Mouse (Mus musculus): ENCODE results near the gene Ubxn4. TPM values are rescaled to one million over a fixed set of nuclear protein-coding genes. Genes with fewer than 3 reads are reported as not detected.

Gene Ubxn4
- polyA plus RNA-seq, 1 experiment from 2014 or later = 69.1 TPM

GRCm38 (mm10) chr1:128275908-128276307 is 32.1 kb downstream of the Ubxn4 start:
- 79% methylated on average over 1 of the region's 1 CpGs for WGBS
- Histone ChIP-seq H3K4me3 (replicated peaks) (no peak overlapping the region), H3K9ac (no peak overlapping the region)

DNA sequence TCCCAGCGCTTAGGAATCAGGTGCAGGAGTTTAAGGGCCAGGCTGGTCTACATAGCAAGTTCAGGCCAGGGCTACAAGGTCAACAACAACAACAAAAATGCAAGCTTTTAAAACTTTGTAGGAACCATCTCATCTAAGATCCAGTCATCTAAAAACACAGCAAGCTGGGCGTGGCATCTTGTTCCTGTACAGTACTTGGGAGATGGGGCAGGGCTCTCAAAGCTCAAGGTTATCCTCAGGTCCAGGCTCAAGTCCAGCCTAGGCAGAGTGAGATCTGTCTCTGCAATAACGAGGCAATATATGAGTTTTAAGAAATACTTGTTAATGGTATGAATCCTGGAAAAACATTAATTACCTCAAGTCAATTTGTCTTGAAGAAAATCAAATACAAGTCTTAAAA is 34.8 kb downstream of the Ubxn4 start:
- ATAC-seq (ENCODE audit: insufficient number of reproducible peaks, low FRiP score, low TSS enrichment, low read depth) = no peak
- H3K4me3 ChIP-seq (replicated peaks) = no peak overlapping the region
- no peak overlapping the region for H3K9ac ChIP-seq
- H3K9me3 ChIP-seq (replicated peaks) = no peaks in the 10 kb centered on the region
- H3K27me3 ChIP-seq = no peaks in the 10 kb centered on the region
- 92% methylated on average over 3 of the region's 3 CpGs for WGBS
- no peak overlapping the region for H3K27ac ChIP-seq (replicated peaks)
- peaks cover 82% of the 10 kb centered on the region for H3K36me3 ChIP-seq
- no peaks in the 10 kb centered on the region for H3K4me1 ChIP-seq
- no peak overlapping the region for H3K4me2 ChIP-seq (replicated peaks)

More at GRCm38 (mm10) chr1:128275908-128276307, 32.1 kb downstream of the Ubxn4 start:
- Histone ChIP-seq H3K9me3 (replicated peaks) (no peaks in the 10 kb centered on the region), H3K27me3 (no peaks in the 10 kb centered on the region), H3K36me3 (peaks cover 87% of the 10 kb centered on the region), H3K4me1 (no peaks in the 10 kb centered on the region), H3K27ac (replicated peaks) (no peak overlapping the region), H3K4me2 (replicated peaks) (no peak overlapping the region)
- no peak for ATAC-seq (ENCODE audit: insufficient number of reproducible peaks, low FRiP score, low TSS enrichment, low read depth)

- Histone ChIP-seq H3K4me3 (replicated peaks) (no peak overlapping the region), H3K27me3 (no peaks in the 10 kb centered on the region), H3K4me2 (replicated peaks) (no peak overlapping the region), H3K27ac (replicated peaks) (no peak overlapping the region), H3K9ac (no peak overlapping the region), H3K4me1 (no peaks in the 10 kb centered on the region), H3K36me3 (peaks cover 52% of the 10 kb centered on the region), H3K9me3 (replicated peaks) (no peaks in the 10 kb centered on the region)
- no peak for ATAC-seq (ENCODE audit: insufficient number of reproducible peaks, low FRiP score, low TSS enrichment, low read depth)
- whole genome bisulfite sequencing = 95% methylated on average over 3 of the region's 3 CpGs
Measured at GRCm38 (mm10) chr1:128281753-128282152, 38.0 kb downstream of the Ubxn4 start.

DNA sequence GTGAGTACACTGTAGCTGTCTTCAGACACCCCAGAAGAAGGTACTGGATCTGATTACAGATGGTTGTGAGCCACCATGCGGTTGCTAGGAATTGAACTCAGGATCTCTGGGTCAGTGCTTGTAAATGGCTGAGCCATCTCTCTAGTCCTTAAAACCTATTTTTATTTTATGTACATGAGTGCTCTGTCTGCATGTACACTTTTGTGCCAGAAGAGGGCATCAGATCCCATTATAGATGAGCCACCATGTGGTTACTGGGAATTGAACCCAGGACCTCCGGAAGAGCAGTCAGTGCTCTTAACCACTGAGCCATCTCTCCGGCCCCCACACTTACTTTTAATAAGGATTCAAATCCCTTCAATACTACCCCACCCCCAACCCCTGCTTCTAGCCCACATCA is 39.2 kb downstream of the Ubxn4 start:
- no peaks in the 10 kb centered on the region for H3K9me3 ChIP-seq (replicated peaks)

DNA sequence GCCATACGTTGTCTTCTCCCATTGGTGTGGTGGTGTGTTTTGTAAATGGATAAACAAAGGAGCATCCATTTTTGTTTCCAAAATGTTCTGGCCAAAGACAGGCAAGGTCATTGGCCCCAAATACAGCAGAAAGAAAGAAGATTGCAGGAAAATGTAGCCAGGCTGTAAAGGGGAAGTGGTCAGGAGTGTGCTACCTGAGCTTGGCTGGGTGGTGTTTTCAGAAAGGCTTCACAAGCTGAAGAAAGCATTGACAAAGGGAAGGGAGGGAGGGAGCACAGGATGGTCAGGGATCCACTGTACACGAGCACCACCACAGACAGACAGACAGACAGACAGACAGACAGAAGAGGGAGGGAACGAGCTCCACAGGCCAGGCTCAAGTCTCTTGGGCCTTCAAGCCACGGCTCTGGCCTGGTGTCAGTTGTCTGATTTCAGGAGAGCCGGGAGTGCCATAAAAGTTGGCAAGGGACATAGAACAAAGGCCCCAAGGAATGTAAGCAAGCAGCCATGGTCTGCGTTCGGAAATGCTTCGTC is 40.5 kb downstream of the Ubxn4 start:
- Histone ChIP-seq H3K9ac (no peak overlapping the region), H3K4me1 (no peaks in the 10 kb centered on the region), H3K4me3 (replicated peaks) (no peak overlapping the region), H3K36me3 (peaks cover 29% of the 10 kb centered on the region), H3K9me3 (replicated peaks) (no peaks in the 10 kb centered on the region), H3K27ac (replicated peaks) (no peak overlapping the region), H3K27me3 (no peaks in the 10 kb centered on the region), H3K4me2 (replicated peaks) (no peak overlapping the region)
- 88% methylated on average over 8 of the region's 8 CpGs for WGBS
- ATAC-seq (ENCODE audit: insufficient number of reproducible peaks, low FRiP score, low TSS enrichment, low read depth) = no peak

More for the DNA sequence above, 39.2 kb downstream of the Ubxn4 start:
- Histone ChIP-seq H3K4me1 (no peaks in the 10 kb centered on the region), H3K27me3 (no peaks in the 10 kb centered on the region), H3K9ac (no peak overlapping the region), H3K27ac (replicated peaks) (no peak overlapping the region), H3K4me2 (replicated peaks) (no peak overlapping the region), H3K36me3 (peaks cover 41% of the 10 kb centered on the region), H3K4me3 (replicated peaks) (no peak overlapping the region)
- WGBS = 97% methylated on average over 3 of the region's 3 CpGs
- ATAC-seq (ENCODE audit: insufficient number of reproducible peaks, low FRiP score, low TSS enrichment, low read depth) = no peak

DNA sequence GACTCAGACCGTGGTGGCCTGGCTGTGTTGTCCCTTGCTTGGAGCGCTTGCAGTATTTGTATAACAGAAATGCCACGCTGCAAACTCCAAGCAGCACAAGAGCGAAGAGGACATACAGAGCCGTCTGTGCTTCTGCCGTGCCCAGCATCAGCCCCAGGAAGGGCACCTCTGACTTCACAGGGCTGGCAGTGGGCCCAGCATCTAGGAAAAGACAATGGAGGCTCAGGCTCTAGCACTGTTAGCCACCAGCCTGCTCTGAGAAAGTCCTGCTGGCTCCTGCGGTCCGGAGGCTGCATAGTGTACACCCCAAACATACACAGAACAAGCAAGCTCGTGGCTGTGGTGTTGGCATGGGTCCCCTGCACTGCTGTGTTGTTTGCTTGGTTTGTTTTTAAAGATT is 41.4 kb downstream of the Ubxn4 start:
- Histone ChIP-seq H3K36me3 (peaks cover 20% of the 10 kb centered on the region), H3K4me1 (no peaks in the 10 kb centered on the region), H3K4me3 (replicated peaks) (no peak overlapping the region), H3K27me3 (no peaks in the 10 kb centered on the region), H3K9ac (no peak overlapping the region), H3K4me2 (replicated peaks) (no peak overlapping the region), H3K9me3 (replicated peaks) (no peaks in the 10 kb centered on the region), H3K27ac (replicated peaks) (no peak overlapping the region)
- 90% methylated on average over 9 of the region's 9 CpGs for WGBS
- no peak for ATAC-seq (ENCODE audit: insufficient number of reproducible peaks, low FRiP score, low TSS enrichment, low read depth)

GRCm38 (mm10) chr1:128290295-128290694 is 46.5 kb downstream of the Ubxn4 start:
- H3K27me3 ChIP-seq = no peaks in the 10 kb centered on the region
- H3K9me3 ChIP-seq (replicated peaks) = no peaks in the 10 kb centered on the region
- H3K4me2 ChIP-seq (replicated peaks) = no peak overlapping the region
- no peaks in the 10 kb centered on the region for H3K4me1 ChIP-seq
- no peak for ATAC-seq (ENCODE audit: insufficient number of reproducible peaks, low FRiP score, low TSS enrichment, low read depth)
- WGBS = 87% methylated on average over 5 of the region's 5 CpGs
- no peak overlapping the region for H3K9ac ChIP-seq
- no peak overlapping the region for H3K27ac ChIP-seq (replicated peaks)
- no peaks in the 10 kb centered on the region for H3K36me3 ChIP-seq
- H3K4me3 ChIP-seq (replicated peaks) = no peak overlapping the region

GRCm38 (mm10) chr1:128293524-128293923 is 49.8 kb downstream of the Ubxn4 start:
- Histone ChIP-seq H3K9ac (no peak overlapping the region), H3K27me3 (no peaks in the 10 kb centered on the region), H3K9me3 (replicated peaks) (no peaks in the 10 kb centered on the region), H3K4me1 (no peaks in the 10 kb centered on the region), H3K36me3 (no peaks in the 10 kb centered on the region), H3K4me2 (replicated peaks) (no peak overlapping the region), H3K27ac (replicated peaks) (no peak overlapping the region), H3K4me3 (replicated peaks) (no peak overlapping the region)
- WGBS = 86% methylated on average over 12 of the region's 12 CpGs
- ATAC-seq (ENCODE audit: insufficient number of reproducible peaks, low FRiP score, low TSS enrichment, low read depth) = no peak

DNA sequence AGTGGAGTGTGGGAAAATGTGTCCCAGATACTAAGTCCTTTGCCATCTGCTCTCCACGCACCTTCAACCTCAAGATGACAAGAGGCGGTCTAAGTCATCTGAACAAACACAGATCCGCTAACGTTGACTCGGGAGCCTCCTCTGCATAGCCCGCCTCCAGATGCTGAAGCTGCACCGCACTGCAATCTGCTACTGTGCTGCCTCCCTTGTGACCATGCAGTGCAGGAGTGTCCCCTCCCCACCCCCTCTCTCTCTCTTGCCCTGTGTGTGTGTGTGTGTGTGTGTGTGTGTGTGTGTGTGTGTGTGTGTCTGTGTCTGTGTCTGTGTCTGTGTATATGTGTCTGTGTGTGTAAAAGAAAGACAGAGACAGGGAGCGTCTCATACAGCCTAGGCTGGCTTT is 51.5 kb downstream of the Ubxn4 start:
- Histone ChIP-seq H3K27ac (replicated peaks) (no peak overlapping the region), H3K36me3 (no peaks in the 10 kb centered on the region), H3K4me1 (no peaks in the 10 kb centered on the region), H3K4me3 (replicated peaks) (no peak overlapping the region), H3K9ac (no peak overlapping the region), H3K4me2 (replicated peaks) (no peak overlapping the region), H3K27me3 (no peaks in the 10 kb centered on the region), H3K9me3 (replicated peaks) (no peaks in the 10 kb centered on the region)
- ATAC-seq (ENCODE audit: insufficient number of reproducible peaks, low FRiP score, low TSS enrichment, low read depth) = no peak
- 65% methylated on average over 8 of the region's 8 CpGs for WGBS

GRCm38 (mm10) chr1:128295717-128296528 is 52.2 kb downstream of the Ubxn4 start:
- no peak overlapping the region for H3K27ac ChIP-seq (replicated peaks)
- H3K36me3 ChIP-seq = no peaks in the 10 kb centered on the region
- WGBS = 64% methylated on average over 5 of the region's 5 CpGs

GRCm38 (mm10) chr1:128303900-128304299 is 60.1 kb downstream of the Ubxn4 start:
- Histone ChIP-seq H3K36me3 (no peaks in the 10 kb centered on the region), H3K4me1 (no peaks in the 10 kb centered on the region), H3K27ac (replicated peaks) (no peak overlapping the region), H3K4me2 (replicated peaks) (no peak overlapping the region), H3K4me3 (replicated peaks) (no peak overlapping the region), H3K9ac (no peak overlapping the region), H3K27me3 (no peaks in the 10 kb centered on the region), H3K9me3 (replicated peaks) (no peaks in the 10 kb centered on the region)
- ATAC-seq (ENCODE audit: insufficient number of reproducible peaks, low FRiP score, low TSS enrichment, low read depth) = no peak
- WGBS = 90% methylated on average over 16 of the region's 16 CpGs

More at GRCm38 (mm10) chr1:128295717-128296528, 52.2 kb downstream of the Ubxn4 start:
- no peak overlapping the region for H3K4me2 ChIP-seq (replicated peaks)
- no peaks in the 10 kb centered on the region for H3K4me1 ChIP-seq
- no peak for ATAC-seq (ENCODE audit: insufficient number of reproducible peaks, low FRiP score, low TSS enrichment, low read depth)
- H3K27me3 ChIP-seq = no peaks in the 10 kb centered on the region
- no peak overlapping the region for H3K9ac ChIP-seq
- no peaks in the 10 kb centered on the region for H3K9me3 ChIP-seq (replicated peaks)
- no peak overlapping the region for H3K4me3 ChIP-seq (replicated peaks)

- Histone ChIP-seq H3K9me3 (replicated peaks) (no peaks in the 10 kb centered on the region), H3K9ac (no peak overlapping the region), H3K27me3 (no peaks in the 10 kb centered on the region), H3K4me2 (replicated peaks) (no peak overlapping the region), H3K36me3 (no peaks in the 10 kb centered on the region), H3K4me3 (replicated peaks) (no peak overlapping the region), H3K27ac (replicated peaks) (no peak overlapping the region), H3K4me1 (no peaks in the 10 kb centered on the region)
- ATAC-seq (ENCODE audit: insufficient number of reproducible peaks, low FRiP score, low TSS enrichment, low read depth) = no peak
- WGBS = 71% methylated on average over 3 of the region's 3 CpGs
Measured at GRCm38 (mm10) chr1:128309043-128309442, 65.3 kb downstream of the Ubxn4 start.

All from embryonic facial prominence, embryonic 15.5 days (tissue).